Mouse (Mus musculus) liver, embryonic 15.5 days (tissue): Measurements from ENCODE around the gene Cela3a. TPM values are rescaled to one million over a fixed set of nuclear protein-coding genes. Genes with fewer than 3 reads are reported as not detected.
"Not testable (repeated sequence)": the region's sequence is repeated elsewhere in the genome, so short reads cannot be mapped to it uniquely, and the experiment has no call there.

ENCODE experiments used
- ATAC-seq: fragments of 200-750 bp; cut with Nextera tagmentation; 2 replicates; pipeline ENCODE4 v1.8.0; 2017; ENCODE audit warnings: moderate number of reproducible peaks, mild to moderate bottlenecking, moderate library complexity; ENCODE audit not compliant: insufficient read depth
- H3K27ac ChIP-seq: fragments of 300-500 bp; sonication (generic); replicated peaks from 2 replicates; pipeline ENCODE4 v1.5.1; 2015; ENCODE audit warnings: mild to moderate bottlenecking, inconsistent platforms
- H3K27me3 ChIP-seq: fragments of 300-500 bp; sonication (generic); 2 replicates; pipeline ENCODE4 v1.6.1; 2015; ENCODE audit warnings: mild to moderate bottlenecking, inconsistent platforms
- H3K36me3 ChIP-seq: fragments of 300-500 bp; sonication (generic); replicated peaks from 2 replicates; pipeline ENCODE4 v1.6.1; 2015; ENCODE audit warnings: moderate library complexity, mild to moderate bottlenecking, inconsistent platforms
- H3K4me1 ChIP-seq: fragments of 300-500 bp; sonication (generic); replicated peaks from 2 replicates; pipeline ENCODE4 v1.6.1; 2015; ENCODE audit warnings: inconsistent platforms
- H3K4me2 ChIP-seq: fragments of 300-500 bp; sonication (generic); 2 replicates; pipeline ENCODE4 v1.6.1; 2015; ENCODE audit warnings: moderate library complexity, mild to moderate bottlenecking, inconsistent platforms
- H3K4me3 ChIP-seq: fragments of 300-500 bp; sonication (generic); replicated peaks from 2 replicates; pipeline ENCODE4 v1.5.1; 2015; ENCODE audit warnings: mild to moderate bottlenecking, inconsistent platforms
- H3K9ac ChIP-seq: fragments of 300-500 bp; sonication (generic); 2 replicates; pipeline ENCODE4 v1.6.1; 2015; ENCODE audit warnings: moderate library complexity, mild to moderate bottlenecking, inconsistent platforms
- H3K9me3 ChIP-seq: fragments of 300-500 bp; sonication (generic); replicated peaks from 2 replicates; pipeline ENCODE4 v1.6.1; 2016; ENCODE audit warnings: inconsistent platforms
- WGBS: fragments of 180-500 bp; shearing (Covaris S2); methylation state at CpG from one replicate; pipeline ENCODE4 v1.1.7; 2015; ENCODE audit warnings: mixed read lengths; ENCODE audit not compliant: insufficient replicate concordance; 5-methylcytosine and 5-hydroxymethylcytosine counted together
- polyA plus RNA-seq: library from polyadenylated mRNA; unstranded; fragments of >200 nt; fragmentation: Nextera tagmentation; extraction: Ambion mirVana; gene quantifications from 2 replicates; pipeline ENCODE4 v1.2.1, GENCODE M21; 2015

Gene Cela3a
- polyA plus RNA-seq, 1 experiment from 2014 or later = not detected

DNA sequence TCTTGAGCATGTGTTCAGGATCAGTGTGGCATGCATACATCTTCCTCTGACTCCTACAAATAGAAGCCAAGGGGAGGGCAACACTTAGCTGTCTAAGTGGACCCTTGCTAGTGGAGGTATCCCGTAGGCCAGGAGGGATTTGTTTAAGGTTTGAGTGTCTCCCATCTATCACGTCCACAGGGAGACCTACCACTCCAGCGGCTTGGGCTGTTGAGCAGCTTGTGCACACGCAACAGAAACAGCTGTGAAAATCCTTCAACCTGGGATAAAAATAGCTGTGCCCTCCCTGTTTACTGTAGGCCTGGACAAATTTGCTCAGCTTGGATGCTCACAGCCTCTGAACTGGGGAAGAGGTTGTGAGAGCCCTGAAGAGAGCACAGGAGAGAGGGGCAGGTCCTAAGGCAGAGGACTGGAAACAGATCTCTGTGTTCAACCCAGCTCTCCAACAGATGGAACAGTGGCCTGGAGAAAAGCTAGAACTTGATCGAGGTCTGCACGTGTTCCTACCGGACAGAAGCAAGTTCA, 2.7 kb upstream of the Cela3a start:
- not testable (repeated sequence) for H3K36me3 ChIP-seq, H3K9me3 ChIP-seq, H3K4me2 ChIP-seq, H3K27ac ChIP-seq, H3K4me1 ChIP-seq, H3K9ac ChIP-seq, H3K4me3 ChIP-seq, H3K27me3 ChIP-seq
- 66% methylated on average over 7 of the region's 7 CpGs for WGBS
- peak; percentile 65 for ATAC-seq

DNA sequence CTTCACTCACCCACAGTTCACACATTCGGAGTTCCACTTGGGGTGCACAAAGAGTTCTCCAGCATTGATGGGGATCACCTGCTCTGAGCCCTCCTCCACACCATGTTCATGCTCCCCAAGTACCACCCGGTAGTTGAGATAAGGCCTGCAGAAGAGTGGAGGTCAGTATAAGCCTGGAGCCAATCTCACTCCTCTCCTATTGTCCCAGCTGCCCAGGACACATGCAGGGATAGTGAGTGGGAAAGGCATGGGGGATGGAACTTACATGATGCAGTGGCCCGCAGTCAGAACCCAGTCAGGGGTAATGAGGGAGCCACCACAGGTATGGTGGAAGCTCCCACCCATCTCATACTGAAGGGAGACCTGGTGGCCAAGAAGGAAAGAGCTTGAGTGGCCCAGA, 4.0 kb downstream of the Cela3a start:
- H3K36me3 ChIP-seq = no peaks in the 10 kb centered on the region
- no peak overlapping the region for H3K4me2 ChIP-seq
- 73% methylated on average over 3 of the region's 3 CpGs for WGBS
- H3K9me3 ChIP-seq = no peaks in the 10 kb centered on the region
- ATAC-seq = no peak
- no peak overlapping the region for H3K27ac ChIP-seq
- no peaks in the 10 kb centered on the region for H3K4me1 ChIP-seq
- H3K27me3 ChIP-seq = no peaks in the 10 kb centered on the region
- no peak overlapping the region for H3K9ac ChIP-seq
- no peak overlapping the region for H3K4me3 ChIP-seq

DNA sequence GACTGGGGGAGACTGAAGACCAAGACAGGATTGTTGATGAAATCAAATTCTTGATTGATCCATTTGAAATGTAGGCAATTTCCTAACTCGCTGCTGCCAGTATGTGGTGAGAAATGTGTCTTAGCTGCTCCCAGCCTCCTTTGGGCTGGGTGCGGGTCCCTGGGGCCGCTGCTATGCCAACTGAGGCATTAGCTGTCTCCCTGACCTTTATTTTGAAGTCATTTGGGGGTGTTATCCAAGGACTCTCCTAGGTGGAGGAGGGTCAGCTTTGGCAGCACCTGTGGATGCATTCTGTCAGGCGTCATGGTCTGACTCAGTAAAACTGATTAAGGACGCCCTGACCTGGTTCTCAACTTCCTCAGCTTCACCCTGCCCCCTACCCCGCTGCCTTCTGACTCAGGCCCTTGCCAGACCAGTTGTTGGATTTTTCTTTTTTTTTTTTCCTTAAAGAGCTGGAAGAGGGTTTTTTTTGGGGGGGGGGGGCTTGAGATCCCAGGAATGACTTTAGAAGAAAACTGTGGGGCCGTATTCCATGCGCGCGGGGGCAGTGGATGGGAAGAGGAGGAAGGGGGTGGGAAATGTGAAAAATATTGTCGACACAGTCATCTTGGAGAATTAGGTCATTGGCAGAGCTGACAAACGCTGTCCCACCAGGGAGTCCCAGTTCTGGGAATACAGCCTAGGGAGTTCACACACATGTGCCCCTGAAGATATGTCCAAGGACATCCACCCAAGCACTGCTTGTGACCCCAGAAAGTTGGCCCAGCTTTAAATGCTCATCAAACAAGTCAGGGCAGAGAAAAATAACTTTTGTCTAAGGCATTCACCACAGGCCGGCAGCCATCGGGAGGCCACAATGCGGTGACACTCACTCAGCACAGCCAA, 12.7 kb downstream of the Cela3a start:
- no peaks in the 10 kb centered on the region for H3K9me3 ChIP-seq
- no peak overlapping the region for H3K9ac ChIP-seq
- no peak overlapping the region for H3K4me3 ChIP-seq
- no peaks in the 10 kb centered on the region for H3K27me3 ChIP-seq
- ATAC-seq = no peak
- peaks cover 14% of the 10 kb centered on the region for H3K4me1 ChIP-seq
- H3K4me2 ChIP-seq = no peak overlapping the region
- H3K27ac ChIP-seq = no peak overlapping the region
- H3K36me3 ChIP-seq = no peaks in the 10 kb centered on the region
- WGBS = 69% methylated on average over 15 of the region's 15 CpGs

DNA sequence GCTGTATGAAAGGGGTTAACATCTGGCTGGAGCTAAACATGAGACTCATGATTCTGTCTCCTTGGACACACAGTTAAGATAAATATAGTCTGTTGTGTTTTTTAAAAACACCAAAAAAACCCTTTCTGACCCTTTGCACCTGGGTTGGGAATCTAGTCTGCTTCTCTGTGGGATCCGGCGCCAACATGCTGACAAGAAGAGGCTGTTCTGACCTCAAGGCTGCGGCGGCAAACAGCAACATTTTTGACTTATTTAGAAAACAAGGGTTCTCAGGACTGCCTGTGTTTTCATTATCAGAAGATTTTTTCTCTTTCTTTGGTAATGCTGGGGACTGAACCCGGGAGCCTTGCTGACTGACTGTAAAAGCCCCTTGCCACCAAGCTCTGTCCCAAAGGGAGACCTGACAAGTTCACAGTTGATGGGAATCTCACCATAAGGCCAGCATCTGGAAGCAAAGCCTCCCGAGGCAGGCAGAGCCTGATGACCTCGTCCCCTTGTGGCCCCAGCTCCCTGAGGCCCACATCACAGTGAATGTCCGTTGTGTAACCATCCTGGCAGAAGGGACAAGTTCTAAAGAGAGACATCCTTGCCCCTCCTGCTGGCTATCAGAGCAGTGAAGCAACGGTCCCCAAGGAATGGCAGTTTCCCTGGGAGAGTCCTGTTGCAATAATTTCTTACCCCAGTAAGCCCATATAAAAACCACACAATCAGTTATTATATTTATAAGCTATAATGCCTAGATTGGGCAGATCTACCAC, 16.0 kb downstream of the Cela3a start:
- ATAC-seq = no peak
- 63% methylated on average over 9 of the region's 9 CpGs for WGBS
- no peak overlapping the region for H3K4me2 ChIP-seq
- H3K27me3 ChIP-seq = no peaks in the 10 kb centered on the region
- H3K27ac ChIP-seq = no peak overlapping the region
- no peak overlapping the region for H3K9ac ChIP-seq
- H3K9me3 ChIP-seq = 0 out of 2 replicates have a peak, but pooled peaks cover 3% of the 10 kb centered on the region
- H3K4me1 ChIP-seq = peaks cover 25% of the 10 kb centered on the region
- no peak overlapping the region for H3K4me3 ChIP-seq
- no peaks in the 10 kb centered on the region for H3K36me3 ChIP-seq

DNA sequence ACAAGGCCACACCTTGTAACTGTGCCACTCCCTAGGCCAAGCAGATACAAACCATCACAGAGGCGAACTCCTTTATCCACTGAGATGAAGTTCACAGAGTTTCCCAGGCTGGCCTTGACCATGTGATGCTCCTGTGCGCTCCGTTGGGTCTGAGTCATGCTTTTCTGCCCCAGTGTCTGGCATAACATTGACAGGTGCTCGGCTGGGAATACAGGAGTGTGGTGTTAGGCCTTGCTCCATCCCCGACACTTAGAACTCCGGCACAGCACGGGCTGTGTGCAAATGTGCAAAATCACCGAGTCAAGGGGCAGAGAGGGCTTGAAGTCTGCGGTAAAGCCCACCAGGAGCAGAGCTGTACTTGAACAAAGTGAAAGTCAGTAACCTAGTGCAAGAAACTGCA, 16.7 kb downstream of the Cela3a start:
- Histone ChIP-seq H3K9me3 (0 out of 2 replicates have a peak, but pooled peaks cover 3% of the 10 kb centered on the region), H3K4me3 (no peak overlapping the region), H3K27ac (no peak overlapping the region), H3K36me3 (no peaks in the 10 kb centered on the region), H3K4me1 (peaks cover 25% of the 10 kb centered on the region), H3K27me3 (no peaks in the 10 kb centered on the region), H3K4me2 (no peak overlapping the region), H3K9ac (no peak overlapping the region)
- ATAC-seq = no peak
- WGBS = 77% methylated on average over 9 of the region's 9 CpGs

DNA sequence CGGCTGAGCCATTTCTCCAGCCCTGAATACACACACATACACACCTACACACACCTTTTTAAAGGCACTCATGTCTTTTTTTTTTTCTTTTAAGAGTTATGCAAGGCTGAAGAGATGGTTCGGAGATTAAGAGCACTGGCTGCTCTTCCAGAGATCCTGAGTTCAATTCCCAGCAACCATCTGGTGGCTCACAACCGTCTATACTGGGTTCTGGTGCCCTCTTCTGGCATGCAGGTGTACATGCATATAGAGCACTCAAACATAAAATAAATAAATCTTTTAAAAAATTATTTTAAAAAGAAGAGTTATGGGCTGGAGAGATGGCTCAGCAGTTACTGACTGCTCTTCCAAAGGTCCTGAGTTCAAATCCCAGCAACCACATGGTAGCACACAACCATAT, 18.3 kb downstream of the Cela3a start:
- no peak overlapping the region for H3K4me3 ChIP-seq

DNA sequence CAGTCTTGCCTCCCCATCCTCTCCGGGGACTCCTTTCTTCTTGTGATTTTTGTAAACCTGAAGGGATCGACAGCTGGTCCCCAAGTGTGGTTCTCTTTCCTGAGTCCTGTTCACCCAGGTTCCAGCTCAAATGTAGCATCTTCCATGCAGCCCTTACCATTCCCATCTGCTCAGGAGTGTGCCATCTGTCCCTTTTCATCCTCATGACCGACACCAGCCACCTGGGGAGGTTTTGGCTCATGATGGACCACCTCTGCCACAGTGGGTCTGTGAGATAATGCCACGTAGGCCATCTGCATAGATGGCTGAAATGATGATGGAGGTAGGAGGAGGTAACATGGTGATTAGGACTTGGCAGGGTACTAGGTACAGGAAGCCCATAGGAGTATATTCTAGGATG, 19.4 kb downstream of the Cela3a start:
- Histone ChIP-seq H3K27ac (no peak overlapping the region), H3K9ac (no peak overlapping the region), H3K4me1 (peaks cover 34% of the 10 kb centered on the region), H3K9me3 (0 out of 2 replicates have a peak, but pooled peaks cover 3% of the 10 kb centered on the region), H3K4me3 (no peak overlapping the region), H3K4me2 (no peak overlapping the region), H3K36me3 (no peaks in the 10 kb centered on the region), H3K27me3 (no peaks in the 10 kb centered on the region)
- no peak for ATAC-seq
- WGBS = 74% methylated on average over 4 of the region's 4 CpGs

More for the DNA sequence above, 18.3 kb downstream of the Cela3a start:
- H3K9me3 ChIP-seq = 0 out of 2 replicates have a peak, but pooled peaks cover 3% of the 10 kb centered on the region
- H3K4me2 ChIP-seq = no peak overlapping the region
- WGBS = 70% methylated on average over 3 of the region's 3 CpGs
- H3K4me1 ChIP-seq = peaks cover 34% of the 10 kb centered on the region
- H3K9ac ChIP-seq = no peak overlapping the region
- H3K27me3 ChIP-seq = no peaks in the 10 kb centered on the region
- H3K36me3 ChIP-seq = no peaks in the 10 kb centered on the region
- H3K27ac ChIP-seq = no peak overlapping the region
- ATAC-seq = no peak

DNA sequence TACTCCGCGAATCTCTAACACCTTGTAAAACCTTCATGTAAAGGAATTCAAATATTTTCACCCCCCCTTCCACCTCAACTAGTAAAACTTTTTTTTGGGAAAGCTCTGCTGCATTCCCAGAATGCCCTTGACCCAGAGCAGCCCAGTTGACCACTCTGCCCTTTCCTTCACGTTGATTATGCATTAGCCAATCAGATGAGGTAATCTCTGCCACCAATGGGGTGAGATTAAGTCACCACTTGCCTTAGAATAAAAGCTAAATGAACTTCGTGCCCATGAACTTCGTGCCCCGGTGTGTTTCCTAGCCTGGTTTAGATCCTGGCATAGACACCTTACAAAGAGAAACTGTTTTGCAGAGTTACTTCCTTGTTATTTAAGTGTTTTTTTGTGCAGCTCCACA, 20.6 kb downstream of the Cela3a start:
- WGBS = 34% methylated on average over 6 of the region's 6 CpGs
- H3K9ac ChIP-seq = peak overlapping the region; percentile 73
- no peak for ATAC-seq

DNA sequence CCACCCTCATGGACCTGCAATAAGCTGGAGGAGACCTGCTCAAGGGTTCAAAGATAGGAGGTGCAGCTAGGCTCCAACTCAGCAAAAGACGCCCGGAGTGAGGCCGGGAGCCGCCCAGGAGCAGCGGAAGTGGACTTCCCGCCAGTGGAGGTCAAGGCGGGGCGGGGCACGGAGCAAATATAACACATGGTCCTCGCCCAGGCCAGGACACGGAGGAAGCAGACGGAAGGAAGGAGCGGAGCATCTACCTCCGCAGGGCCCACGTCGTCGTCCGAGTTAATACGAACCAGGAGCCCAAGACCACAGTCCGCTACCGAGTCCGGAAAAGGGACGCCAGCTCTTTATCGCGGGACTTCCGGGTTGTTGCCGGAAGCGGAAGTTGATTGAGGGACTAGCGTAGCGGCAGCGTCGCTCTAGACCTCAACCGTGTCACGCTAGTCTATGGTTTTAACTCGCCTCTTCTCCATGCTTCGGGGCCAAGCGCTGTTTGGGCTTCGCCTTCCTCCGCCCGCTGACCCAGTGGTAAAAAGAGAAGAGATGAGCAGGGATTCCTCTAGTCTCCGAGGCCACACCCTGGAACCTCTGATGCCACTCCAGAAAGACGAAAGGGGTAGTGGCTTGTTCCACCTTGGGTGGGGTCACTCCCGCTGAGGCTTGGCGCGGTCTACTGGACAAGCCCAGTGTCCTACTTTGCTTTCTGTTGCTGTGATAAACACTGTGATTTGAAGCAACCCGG, 21.4 kb downstream of the Cela3a start:
- peak; percentile 93 for ATAC-seq
- Histone ChIP-seq H3K4me1 (peaks cover 31% of the 10 kb centered on the region), H3K9ac (peak overlapping the region; percentile 73), H3K27me3 (no peaks in the 10 kb centered on the region), H3K36me3 (no peaks in the 10 kb centered on the region), H3K4me2 (peak overlapping the region; percentile 87), H3K27ac (peak overlapping the region; percentile 94), H3K9me3 (0 out of 2 replicates have a peak, but pooled peaks cover 3% of the 10 kb centered on the region), H3K4me3 (peak overlapping the region; percentile 72)
- WGBS = 3% methylated on average over 46 of the region's 46 CpGs

More for the DNA sequence above, 20.6 kb downstream of the Cela3a start:
- Histone ChIP-seq H3K36me3 (no peaks in the 10 kb centered on the region), H3K9me3 (0 out of 2 replicates have a peak, but pooled peaks cover 3% of the 10 kb centered on the region), H3K4me1 (peaks cover 34% of the 10 kb centered on the region), H3K27ac (peak overlapping the region; percentile 94), H3K4me3 (peak overlapping the region; percentile 72), H3K27me3 (no peaks in the 10 kb centered on the region), H3K4me2 (peak overlapping the region; percentile 87)

DNA sequence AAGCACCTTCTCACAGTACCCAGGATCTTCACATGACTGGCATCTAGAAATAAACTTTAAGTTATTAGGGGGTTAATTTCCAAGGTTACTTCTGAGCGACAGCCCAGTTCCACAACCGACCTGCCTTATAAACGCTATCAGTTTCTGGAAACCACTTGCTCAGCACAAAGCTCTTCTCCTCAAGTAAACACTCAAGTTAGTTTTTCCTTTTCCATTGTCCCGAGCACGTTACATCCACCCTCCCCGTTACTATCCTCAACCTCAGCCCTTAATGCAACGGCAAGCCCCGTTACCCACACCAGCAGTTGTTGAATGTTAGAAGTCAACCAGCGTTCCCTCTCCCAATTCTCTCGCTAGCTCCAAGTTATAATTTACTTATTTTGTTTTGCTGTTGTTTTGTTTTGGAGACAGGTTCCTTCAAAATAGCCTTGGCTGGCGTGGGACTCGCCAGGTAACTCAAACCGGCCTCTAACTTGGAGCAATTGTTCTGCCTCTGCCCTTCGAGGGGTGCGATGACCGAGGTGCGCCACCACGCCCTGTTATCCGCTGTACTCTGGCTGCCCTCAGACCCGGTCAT, 22.0 kb downstream of the Cela3a start:
- under 1% methylated on average over 20 of the region's 20 CpGs for WGBS

More for the DNA sequence above, 22.0 kb downstream of the Cela3a start:
- 0 out of 2 replicates have a peak, but pooled peaks cover 3% of the 10 kb centered on the region for H3K9me3 ChIP-seq
- H3K4me1 ChIP-seq = peaks cover 24% of the 10 kb centered on the region
- peak overlapping the region; percentile 72 for H3K4me3 ChIP-seq
- H3K9ac ChIP-seq = peak overlapping the region; percentile 73
- H3K36me3 ChIP-seq = no peaks in the 10 kb centered on the region
- peak overlapping the region; percentile 94 for H3K27ac ChIP-seq
- ATAC-seq = peak; percentile 33
- H3K27me3 ChIP-seq = no peaks in the 10 kb centered on the region
- peak overlapping the region; percentile 87 for H3K4me2 ChIP-seq
